Mouse (Mus musculus): ENCODE data around the gene Epha1. TPM values are rescaled to one million over a fixed set of nuclear protein-coding genes. Genes with fewer than 3 reads are reported as not detected.

Epha1 gene
- total RNA-seq, 2 experiments from 2014 or later, result 0.10 TPM; not detected in 1

GRCm38 (mm10) chr6:42357901-42358300, 15.2 kb downstream of the Epha1 start:
- no peak for DNase-seq
- H3K27ac ChIP-seq, result peak overlapping the region; percentile 81
- no peak for TF ChIP-seq CTCF (IDR thresholded peaks at IDR 0.05)
- intact Hi-C loops (cut with DNase I), result no loop called here
- no peak overlapping the region for H3K4me3 ChIP-seq

GRCm38 (mm10) chr6:42356913-42357312, 16.2 kb downstream of the Epha1 start:
- H3K4me3 ChIP-seq, result no peak overlapping the region
- DNase-seq, result no peak
- H3K27ac ChIP-seq, result peak overlapping the region; percentile 81; the same call in 1 of the 2 replicates
- intact Hi-C loops (cut with DNase I), result no loop called here
- TF ChIP-seq CTCF (IDR thresholded peaks at IDR 0.05), result no peak

GRCm38 (mm10) chr6:42355794-42356600, 17.1 kb downstream of the Epha1 start:
- H3K27ac ChIP-seq, result peak overlapping the region; percentile 16; the same call in 1 of the 2 replicates
- no peak overlapping the region; the same call in 1 of the 2 replicates for H3K4me3 ChIP-seq
- intact Hi-C loops (cut with DNase I), result no loop called here
- TF ChIP-seq CTCF (IDR thresholded peaks at IDR 0.05), result no peak
- DNase-seq, result no peak

GRCm38 (mm10) chr6:42355366-42355765, 17.7 kb downstream of the Epha1 start:
- H3K4me3 ChIP-seq, result no peak overlapping the region; the same call in 1 of the 2 replicates
- intact Hi-C loops (cut with DNase I), result no loop called here
- H3K27ac ChIP-seq, result peak overlapping the region; percentile 50; the same call in 1 of the 2 replicates
- no peak for DNase-seq
- no peak for TF ChIP-seq CTCF (IDR thresholded peaks at IDR 0.05)

- no peak for TF ChIP-seq CTCF (IDR thresholded peaks at IDR 0.05)
- H3K4me3 ChIP-seq, result peak overlapping the region; percentile 90
- peak overlapping the region; percentile 50 for H3K27ac ChIP-seq
- intact Hi-C loops (cut with DNase I), result no loop called here
- no peak for DNase-seq
These were observed 18.7 kb downstream of the Epha1 start for GRCm38 (mm10) chr6:42354076-42355019.

- no peak for TF ChIP-seq CTCF (IDR thresholded peaks at IDR 0.05)
- Histone ChIP-seq H3K27ac (peak overlapping the region; percentile 97), H3K4me3 (peak overlapping the region; percentile 90)
- no peak for DNase-seq
- intact Hi-C loops (cut with DNase I), result no loop called here
These were observed 19.9 kb downstream of the Epha1 start for GRCm38 (mm10) chr6:42353180-42353579.

GRCm38 (mm10) chr6:42352486-42352846, 20.6 kb downstream of the Epha1 start:
- intact Hi-C loops (cut with DNase I), result no loop called here
- Histone ChIP-seq H3K27ac (peak overlapping the region; percentile 97), H3K4me3 (peak overlapping the region; percentile 90)
- no peak for TF ChIP-seq CTCF (IDR thresholded peaks at IDR 0.05)
- no peak for DNase-seq

- Histone ChIP-seq H3K4me3 (peak overlapping the region; percentile 90), H3K27ac (peak overlapping the region; percentile 97)
- intact Hi-C loops (cut with DNase I), result loop anchor here (2.0 kb wide), 1 partner anchor 21 kb away; the partner anchor contains the start of gene Epha1
- TF ChIP-seq CTCF (IDR thresholded peaks at IDR 0.05), result no peak
- no peak for DNase-seq
These were observed 21.1 kb downstream of the Epha1 start for GRCm38 (mm10) chr6:42351776-42352485.

GRCm38 (mm10) chr6:42350968-42351775, 21.9 kb downstream of the Epha1 start:
- no peak for TF ChIP-seq CTCF (IDR thresholded peaks at IDR 0.05)
- Histone ChIP-seq H3K4me3 (peak overlapping the region; percentile 90), H3K27ac (peak overlapping the region; percentile 97)
- intact Hi-C loops (cut with DNase I), result loop anchor here (1.0 to 2.0 kb wide), 2 partner anchors 22 to 29 kb away; partner anchors contain the start of gene Epha1
- DNase-seq, result no peak

GRCm38 (mm10) chr6:42350021-42350967, 22.8 kb downstream of the Epha1 start:
- peak overlapping the region; percentile 90 for H3K4me3 ChIP-seq
- intact Hi-C loops (cut with DNase I), result loop anchor here (1.0 to 2.0 kb wide), 2 partner anchors 23 to 30 kb away; partner anchors contain the start of gene Epha1
- peak overlapping the region; percentile 97 for H3K27ac ChIP-seq
- TF ChIP-seq CTCF (IDR thresholded peaks at IDR 0.05), result no peak
- peak; percentile 88 for DNase-seq
